Mouse (Mus musculus) limb, embryonic 11.5 days (tissue): ENCODE data around the gene Tomm20. TPM values are rescaled to one million over a fixed set of nuclear protein-coding genes. Genes with fewer than 3 reads are reported as not detected.

Experiments
- ATAC-seq: fragments of 200-750 bp; cut with Nextera tagmentation; 2 replicates; pipeline ENCODE4 v1.8.0; 2017; ENCODE audit warnings: low read depth; ENCODE audit not compliant: insufficient number of reproducible peaks, low FRiP score, low TSS enrichment
- DNase-seq: peaks from one replicate; pipeline ENCODE4 v3.0.0-alpha.2; 2015; ENCODE audit warnings: low spot score
- H3K27ac ChIP-seq: fragments of 300-500 bp; sonication (generic); replicated peaks from 2 replicates; pipeline ENCODE4 v1.5.1; 2014; ENCODE audit warnings: low read depth, mild to moderate bottlenecking, low read length
- H3K27me3 ChIP-seq: fragments of 300-500 bp; sonication (generic); 2 replicates; pipeline ENCODE4 v1.6.1; 2014; ENCODE audit warnings: mild to moderate bottlenecking, low read length, mixed read lengths; ENCODE audit not compliant: control insufficient read depth, insufficient read depth
- H3K36me3 ChIP-seq: fragments of 300-500 bp; sonication (generic); 2 replicates; pipeline ENCODE4 v1.6.1; 2014; ENCODE audit warnings: mild to moderate bottlenecking, low read length, moderate library complexity, mixed read lengths; ENCODE audit not compliant: control insufficient read depth, insufficient read depth
- H3K4me1 ChIP-seq: fragments of 300-500 bp; sonication (generic); 2 replicates; pipeline ENCODE4 v1.6.1; 2014; ENCODE audit warnings: low read length, mixed read lengths; ENCODE audit not compliant: control insufficient read depth, insufficient read depth
- H3K4me2 ChIP-seq: fragments of 300-500 bp; sonication (generic); 2 replicates; pipeline ENCODE4 v1.6.1; 2014; ENCODE audit warnings: low read depth, mild to moderate bottlenecking, moderate library complexity; ENCODE audit not compliant: severe bottlenecking
- H3K4me3 ChIP-seq: fragments of 300-500 bp; sonication (generic); 2 replicates; pipeline ENCODE4 v1.5.1; 2014; ENCODE audit warnings: low read depth, low read length
- H3K9ac ChIP-seq: fragments of 300-500 bp; sonication (generic); 2 replicates; pipeline ENCODE4 v1.6.1; 2014; ENCODE audit warnings: mild to moderate bottlenecking, low read length
- H3K9me3 ChIP-seq: fragments of 300-500 bp; sonication (generic); 2 replicates; pipeline ENCODE4 v1.6.1; 2016; ENCODE audit warnings: low read length; ENCODE audit not compliant: control insufficient read depth
- WGBS: fragments of 180-500 bp; shearing (Covaris S2); extraction: QIAGEN DNeasy Blood & Tissue Kit; methylation state at CpG from one replicate; pipeline ENCODE4 v1.1.7; 2014; 5-methylcytosine and 5-hydroxymethylcytosine counted together
- polyA plus RNA-seq: library from polyadenylated mRNA; unstranded; fragments of >200 nt; fragmentation: Nextera tagmentation; extraction: Ambion mirVana; gene quantifications from 2 replicates; pipeline ENCODE4 v1.2.1, GENCODE M21; 2014

Gene Tomm20
- polyA plus RNA-seq, 1 experiment from 2014 or later: 284 TPM

- WGBS: 85% methylated on average over 1 of the region's 1 CpGs
- no peak overlapping the region for H3K27ac ChIP-seq
- no peaks in the 10 kb centered on the region for H3K27me3 ChIP-seq
- no peak overlapping the region for H3K4me3 ChIP-seq
- no peak overlapping the region for H3K4me2 ChIP-seq
- ATAC-seq (no peak), DNase-seq (no peak)
- H3K9ac ChIP-seq: no peak overlapping the region
- no peaks in the 10 kb centered on the region for H3K9me3 ChIP-seq
- no peaks in the 10 kb centered on the region for H3K36me3 ChIP-seq
- H3K4me1 ChIP-seq: no peaks in the 10 kb centered on the region
Measured at GRCm38 (mm10) chr8:126901612-126902011, 44.0 kb downstream of the Tomm20 start.

GRCm38 (mm10) chr8:126901049-126901448 lies 44.6 kb downstream of the Tomm20 start:
- ATAC-seq (no peak), DNase-seq (no peak)
- no peak overlapping the region for H3K4me3 ChIP-seq
- H3K9me3 ChIP-seq: no peaks in the 10 kb centered on the region
- no peaks in the 10 kb centered on the region for H3K4me1 ChIP-seq
- WGBS: 71% methylated on average over 2 of the region's 2 CpGs
- no peak overlapping the region for H3K27ac ChIP-seq
- no peak overlapping the region for H3K9ac ChIP-seq
- no peaks in the 10 kb centered on the region for H3K36me3 ChIP-seq
- no peak overlapping the region for H3K4me2 ChIP-seq
- no peaks in the 10 kb centered on the region for H3K27me3 ChIP-seq

GRCm38 (mm10) chr8:126895133-126895532 lies 50.5 kb downstream of the Tomm20 start:
- H3K27ac ChIP-seq: no peak overlapping the region
- ATAC-seq (no peak), DNase-seq (no peak)
- no peak overlapping the region for H3K9ac ChIP-seq
- H3K9me3 ChIP-seq: no peaks in the 10 kb centered on the region
- H3K4me1 ChIP-seq: no peaks in the 10 kb centered on the region
- H3K36me3 ChIP-seq: no peaks in the 10 kb centered on the region
- H3K4me3 ChIP-seq: no peak overlapping the region
- H3K27me3 ChIP-seq: no peaks in the 10 kb centered on the region
- 61% methylated on average over 6 of the region's 6 CpGs for whole genome bisulfite sequencing
- no peak overlapping the region for H3K4me2 ChIP-seq

DNA sequence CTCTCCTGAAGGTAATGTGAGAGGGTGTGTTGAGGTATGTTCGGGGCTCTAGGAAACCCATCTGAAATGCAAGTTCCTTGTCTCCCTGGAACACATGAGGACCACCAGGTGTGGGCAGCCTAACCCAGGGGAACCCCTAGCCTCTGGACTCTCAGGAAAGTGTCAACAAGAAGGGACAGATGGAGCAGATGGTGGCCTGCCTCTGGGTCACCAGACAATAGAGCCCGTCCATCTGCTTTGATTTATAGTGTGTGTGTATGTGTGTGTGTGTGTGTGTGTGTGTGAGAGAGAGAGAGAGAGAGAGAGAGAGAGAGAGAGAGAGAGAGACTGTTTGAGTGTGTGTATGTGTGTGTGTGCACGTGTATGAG lies 58.0 kb downstream of the Tomm20 start:
- 68% methylated on average over 3 of the region's 3 CpGs for WGBS
- Histone ChIP-seq H3K9me3 (no peaks in the 10 kb centered on the region), H3K4me1 (peaks cover 5% of the 10 kb centered on the region; the same call in 1 of the 2 replicates), H3K4me2 (no peak overlapping the region), H3K9ac (no peak overlapping the region), H3K4me3 (no peak overlapping the region), H3K27me3 (no peaks in the 10 kb centered on the region), H3K27ac (peak overlapping the region; percentile 68), H3K36me3 (no peaks in the 10 kb centered on the region)
- no peak for DNase-seq
- ATAC-seq: no peak

DNA sequence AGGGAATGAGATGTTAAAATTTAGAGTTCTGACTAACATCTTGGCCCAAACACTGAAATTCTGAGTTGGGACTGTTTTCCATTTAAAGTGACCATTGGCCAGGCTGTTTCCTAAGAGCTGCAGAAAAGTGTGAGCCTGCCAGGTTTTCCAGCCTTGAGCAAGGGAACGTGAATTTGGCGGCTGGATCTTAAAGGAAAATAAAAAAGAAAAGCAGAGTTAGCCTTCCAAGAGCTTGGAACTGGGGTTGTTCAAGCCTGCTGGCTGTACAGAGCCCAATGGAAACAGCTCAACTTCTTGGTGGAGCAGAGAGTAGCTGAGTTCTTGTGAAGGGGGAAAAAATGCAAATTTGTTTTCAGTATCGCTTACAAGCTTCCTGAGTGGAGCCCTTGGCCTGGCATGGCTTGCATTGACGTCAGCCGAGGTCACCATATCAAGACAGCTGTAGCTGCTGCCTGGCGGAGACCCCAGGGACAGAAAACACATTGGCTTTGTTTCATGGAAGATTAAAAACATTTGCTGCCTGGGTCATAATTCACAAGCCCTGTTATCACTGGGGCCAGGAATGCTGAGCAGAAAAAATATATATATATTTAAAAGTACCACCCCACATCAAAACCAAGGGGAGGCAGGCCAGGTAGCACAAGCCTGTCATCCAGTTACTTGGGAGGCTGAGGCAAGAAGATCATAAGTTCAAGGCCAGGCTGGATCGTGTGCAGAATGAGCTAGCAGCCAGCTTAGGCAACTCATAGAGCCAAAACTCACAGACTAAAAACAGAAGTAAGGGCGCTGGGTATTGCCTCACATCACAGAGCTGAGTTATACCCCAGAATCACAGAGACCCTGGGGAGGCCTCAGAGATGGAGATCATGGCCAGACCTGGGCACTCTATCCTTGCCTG lies 58.7 kb downstream of the Tomm20 start:
- H3K27ac ChIP-seq: peak overlapping the region; percentile 68
- DNase-seq (peak; percentile 62), ATAC-seq (peak; percentile 56; the same call in 1 of the 2 replicates)
- H3K4me3 ChIP-seq: no peak overlapping the region
- peaks cover 5% of the 10 kb centered on the region; the same call in 1 of the 2 replicates for H3K4me1 ChIP-seq
- no peaks in the 10 kb centered on the region for H3K9me3 ChIP-seq
- no peak overlapping the region for H3K4me2 ChIP-seq
- H3K9ac ChIP-seq: no peak overlapping the region
- WGBS: 54% methylated on average over 8 of the region's 8 CpGs
- H3K27me3 ChIP-seq: no peaks in the 10 kb centered on the region
- H3K36me3 ChIP-seq: no peaks in the 10 kb centered on the region

DNA sequence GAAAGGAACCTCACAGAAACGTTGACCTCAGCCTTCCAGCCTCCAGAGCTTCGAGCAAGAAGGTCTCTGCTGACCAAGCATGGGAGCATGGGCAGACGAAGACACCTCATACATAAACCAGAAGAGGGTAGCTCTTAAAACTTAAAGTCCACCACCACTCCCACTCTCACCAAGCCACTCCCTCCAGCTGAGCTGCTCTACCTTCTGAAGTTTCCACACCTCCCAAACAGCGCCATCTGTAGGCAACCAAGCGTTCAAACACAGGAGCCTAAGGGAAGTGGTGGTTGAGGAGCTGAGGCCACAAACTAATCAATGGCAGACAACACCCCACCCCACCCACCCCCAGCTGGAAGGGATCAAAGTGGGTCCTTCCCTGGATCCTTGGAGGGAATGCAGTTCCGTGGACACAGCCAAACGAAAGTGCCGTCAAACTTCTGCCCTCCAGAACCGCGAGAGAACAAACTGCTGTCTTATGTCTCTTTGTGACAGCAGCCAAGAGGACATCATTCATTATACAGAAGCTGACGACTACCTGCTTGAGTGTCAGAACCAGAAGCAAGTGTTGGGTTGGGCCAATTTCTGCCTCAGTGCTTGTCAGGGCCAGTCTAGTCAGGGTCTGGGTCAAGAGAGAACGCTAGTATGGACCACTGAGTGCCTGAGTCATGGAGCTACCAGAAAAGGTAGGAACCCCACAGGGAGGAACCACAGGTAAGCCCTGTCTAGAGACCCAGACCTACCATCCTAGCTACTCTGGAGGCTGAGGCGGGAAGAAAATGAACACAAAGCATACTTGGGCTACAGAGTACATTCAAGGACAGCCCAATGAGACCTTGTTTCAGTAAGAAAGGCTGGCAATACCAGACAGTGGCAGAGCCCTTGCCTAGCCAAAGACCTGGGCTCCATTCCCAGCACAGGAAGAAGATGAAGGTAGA lies 59.8 kb downstream of the Tomm20 start:
- no peak for ATAC-seq
- peaks cover 5% of the 10 kb centered on the region; the same call in 1 of the 2 replicates for H3K4me1 ChIP-seq
- no peaks in the 10 kb centered on the region for H3K9me3 ChIP-seq
- H3K4me2 ChIP-seq: no peak overlapping the region
- peak; percentile 33 for DNase-seq
- H3K4me3 ChIP-seq: no peak overlapping the region
- WGBS: 71% methylated on average over 13 of the region's 13 CpGs
- no peaks in the 10 kb centered on the region for H3K36me3 ChIP-seq
- H3K27me3 ChIP-seq: no peaks in the 10 kb centered on the region
- H3K27ac ChIP-seq: peak overlapping the region; percentile 54; the same call in 1 of the 2 replicates
- H3K9ac ChIP-seq: no peak overlapping the region

DNA sequence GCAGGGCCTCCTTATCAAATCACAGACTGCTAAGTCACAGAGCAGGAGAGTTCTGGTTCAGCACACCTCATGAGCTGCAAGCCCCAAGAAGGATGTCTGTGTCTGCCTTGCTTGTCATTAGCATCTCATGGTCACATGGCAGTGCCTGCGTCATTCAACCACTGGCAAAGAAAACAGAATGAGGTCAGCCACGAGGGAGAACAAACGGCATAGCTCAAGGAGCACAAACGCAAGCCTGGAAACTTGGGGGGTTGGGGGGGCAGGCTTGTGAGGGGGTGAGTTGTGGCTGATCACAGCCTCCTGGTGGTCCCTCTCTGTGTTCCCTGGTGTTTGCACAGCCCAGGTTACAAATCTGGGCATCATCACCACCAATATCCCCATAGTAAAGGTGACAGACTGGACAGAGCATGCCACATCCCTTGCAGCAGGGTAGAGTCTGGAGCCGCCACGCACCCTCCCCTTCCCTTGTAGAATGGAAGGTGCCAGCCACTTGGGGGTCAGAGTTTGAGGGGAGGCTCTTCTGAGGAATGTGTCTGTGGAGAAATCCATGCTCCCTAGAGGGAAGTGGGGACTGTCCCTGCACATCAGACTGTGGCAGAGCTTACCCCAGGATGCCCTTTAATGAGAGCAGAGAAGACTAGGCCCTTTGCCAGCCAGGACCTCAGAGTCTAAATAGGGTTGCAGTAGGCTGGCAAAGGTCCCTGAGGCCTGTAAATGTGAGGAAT lies 61.3 kb downstream of the Tomm20 start:
- Histone ChIP-seq H3K9ac (no peak overlapping the region), H3K9me3 (no peaks in the 10 kb centered on the region), H3K27ac (no peak overlapping the region), H3K36me3 (no peaks in the 10 kb centered on the region), H3K27me3 (no peaks in the 10 kb centered on the region), H3K4me3 (no peak overlapping the region), H3K4me1 (peaks cover 5% of the 10 kb centered on the region; the same call in 1 of the 2 replicates), H3K4me2 (no peak overlapping the region)
- 69% methylated on average over 6 of the region's 6 CpGs for WGBS
- DNase-seq (no peak), ATAC-seq (no peak)

DNA sequence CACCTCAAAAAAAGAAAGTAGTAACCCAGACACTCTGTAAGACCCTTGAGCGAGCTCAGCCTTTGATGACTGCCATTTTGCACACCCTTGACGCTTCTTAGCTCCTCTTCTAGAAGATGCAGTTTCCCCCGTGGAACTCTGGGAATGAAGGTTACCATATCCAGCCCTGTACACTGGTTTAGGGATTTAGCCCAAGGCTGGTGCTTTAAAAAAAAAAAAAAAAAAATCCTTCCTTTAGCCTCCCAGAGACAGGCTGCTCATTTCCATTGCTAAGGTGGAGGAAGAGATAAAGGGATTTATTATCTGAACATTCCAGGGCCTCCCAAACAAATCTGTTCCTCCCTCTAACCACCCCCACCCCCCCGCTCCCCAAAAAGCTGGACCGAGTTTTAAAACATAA lies 61.9 kb downstream of the Tomm20 start:
- Histone ChIP-seq H3K27ac (no peak overlapping the region), H3K9ac (no peak overlapping the region), H3K27me3 (no peaks in the 10 kb centered on the region), H3K4me1 (peaks cover 5% of the 10 kb centered on the region; the same call in 1 of the 2 replicates), H3K9me3 (no peaks in the 10 kb centered on the region), H3K36me3 (no peaks in the 10 kb centered on the region), H3K4me2 (no peak overlapping the region), H3K4me3 (no peak overlapping the region)
- ATAC-seq (no peak), DNase-seq (no peak)
- WGBS: 84% methylated on average over 5 of the region's 5 CpGs
